In the genomic region with DNA sequence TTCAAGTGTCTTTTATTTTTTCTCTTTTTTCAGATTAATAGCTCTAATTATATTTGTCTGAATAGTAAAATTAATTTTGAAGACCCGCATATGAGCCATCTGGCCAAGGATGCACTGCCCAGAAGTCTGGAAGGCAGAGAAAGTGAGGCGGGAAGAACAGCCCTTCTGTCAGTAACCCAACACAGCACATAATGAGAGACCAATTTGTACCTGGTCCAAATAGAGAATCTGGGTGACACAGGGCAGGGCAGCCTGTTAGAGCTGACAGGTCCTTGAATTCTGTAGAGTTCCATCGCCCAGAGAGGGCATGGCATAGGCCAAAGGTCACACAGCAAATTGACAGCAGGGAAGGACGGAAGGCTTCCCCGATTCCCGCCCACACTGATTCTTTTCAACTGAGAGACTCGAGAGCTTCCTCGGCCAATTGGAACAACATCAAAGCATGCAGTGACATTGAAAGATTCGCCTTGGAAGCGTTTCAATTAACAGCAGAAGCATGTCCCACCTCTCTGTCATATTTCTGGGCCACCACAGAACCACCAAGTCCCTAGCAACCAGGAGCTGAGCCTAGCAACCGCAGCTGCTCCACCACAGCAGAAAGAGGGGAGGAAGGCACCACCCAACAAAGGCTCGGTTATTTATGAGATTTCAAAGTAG, we compare ENCODE assay signal across 9 mouse cellular contexts. TPM values are rescaled to one million over a fixed set of nuclear protein-coding genes. Genes with fewer than 3 reads are reported as not detected.
DNase-seq lines count a peak whose midpoint lies in the region; ATAC-seq lines count a peak whose summit lies in the region.
"Had no signal": no experiment of that assay in that cellular context is flagged by ENCODE, and none has a peak within 500 bp of the region (broad histone marks: within the 10 kb centered on the region; RNA-seq: fewer than 3 reads in every experiment).

No protein-coding gene starts in this region.

- H3K4me3 ChIP-seq in hindbrain, embryonic 10.5 days = no peak overlapping the region
- no peak overlapping the region for H3K4me3 ChIP-seq in hindbrain, embryonic 11.5 days (ENCODE audit: low read depth, low read length)

- peaks cover 75% of the 10 kb centered on the region for H3K27me3 ChIP-seq in hindbrain, embryonic 10.5 days (ENCODE audit: insufficient read depth, poor library complexity, severe bottlenecking)
- H3K27me3 ChIP-seq in hindbrain, embryonic 11.5 days (ENCODE audit: control insufficient read depth, insufficient read depth, low read length) = peaks cover 27% of the 10 kb centered on the region

- H3K27ac ChIP-seq in hindbrain, embryonic 10.5 days = no peak overlapping the region
- no peak overlapping the region for H3K27ac ChIP-seq in hindbrain, embryonic 11.5 days (ENCODE audit: low read depth, low read length)
- H3K27ac ChIP-seq: macrophage had no signal

- peak; percentile 64 for DNase-seq in hindbrain, embryonic 10.5 days (ENCODE audit: low spot score)
- DNase-seq in hindbrain, embryonic 11.5 days (ENCODE audit: low spot score) = no peak
- DNase-seq in adrenal gland, adult 8-10 months = peak; percentile 70
- DNase-seq in kidney, adult 18-20 months = peak; percentile 29
- peak; percentile 14 for DNase-seq in lung, postnatal 25 days (ENCODE audit: low spot score)
- DNase-seq in gastrocnemius, adult 8-10 months (ENCODE audit: low spot score in 2 of 2) = no peak
- no peak for DNase-seq in ovary, postnatal 10 days (ENCODE audit: low spot score)

- no peaks in the 10 kb centered on the region for H3K9me3 ChIP-seq in hindbrain, embryonic 10.5 days
- no peaks in the 10 kb centered on the region for H3K9me3 ChIP-seq in hindbrain, embryonic 11.5 days (ENCODE audit: control insufficient read depth, low read length)

- WGBS in hindbrain, embryonic 10.5 days = 29% methylated on average over 12 of the region's 12 CpGs
- WGBS in hindbrain, embryonic 11.5 days = 35% methylated on average over 12 of the region's 12 CpGs

- no peak for ATAC-seq in hindbrain, embryonic 11.5 days (ENCODE audit: low FRiP score)
- ATAC-seq in erythroid progenitor cell, adult 5-6 weeks (replicated peaks; ENCODE audit: low FRiP score, poor library complexity, severe bottlenecking) = no peak

- peaks cover 35% of the 10 kb centered on the region for H3K4me1 ChIP-seq in hindbrain, embryonic 10.5 days (replicated peaks)
- H3K4me1 ChIP-seq in hindbrain, embryonic 11.5 days (replicated peaks; ENCODE audit: control insufficient read depth, insufficient read depth, low read length) = no peaks in the 10 kb centered on the region

- no peaks in the 10 kb centered on the region for H3K36me3 ChIP-seq in hindbrain, embryonic 10.5 days
- no peaks in the 10 kb centered on the region for H3K36me3 ChIP-seq in hindbrain, embryonic 11.5 days (ENCODE audit: control insufficient read depth, insufficient read depth, low read length)

- H3K4me2 ChIP-seq in hindbrain, embryonic 11.5 days (replicated peaks; ENCODE audit: low read depth, low read length) = no peak overlapping the region

- H3K9ac ChIP-seq in hindbrain, embryonic 11.5 days (ENCODE audit: low read depth, low read length) = no peak overlapping the region

RNA-seq across cellular contexts. Expression of a gene that starts 36.7 kb away (rescaled TPM):
- 0.30 and 0.65 TPM in 2 replicates for polyA plus RNA-seq in hindbrain, embryonic 10.5 days (2016; fragmentation: Nextera tagmentation; extraction: Ambion mirVana)
- polyA plus RNA-seq in hindbrain, embryonic 11.5 days (2014; fragmentation: Nextera tagmentation; extraction: Ambion mirVana) = 0.60 and 0.68 TPM in 2 replicates
- total RNA-seq in adrenal gland, adult 8-10 months (2022) = under 1 TPM in 3 of 4 experiments, not detected in 1; 0.10 to 0.22 (median 0.11) TPM
- 100 to 1,000 TPM; 340 to 389 (median 350) TPM for total RNA-seq in gastrocnemius, adult 8-10 months (2022)
- total RNA-seq in erythroid progenitor cell, adult 5-6 weeks (2015; ENCODE audit: low replicate concordance) = 1.3 TPM in 1 of 2 replicates, not detected in the other
- 0.08 and 0.26 TPM in 2 replicates for total RNA-seq in erythroid progenitor cell, adult 5-6 weeks (2017; ENCODE audit: low replicate concordance)

Comparison
In these comparisons a context has a peak if more than half of its experiments do, and no peak if none do; other contexts are left out.
1. DNase-seq: peak in hindbrain, embryonic 10.5 days (single experiment), adrenal gland, adult 8-10 months (single experiment), kidney, adult 18-20 months (single experiment) and lung, postnatal 25 days (single experiment); none in hindbrain, embryonic 11.5 days (single experiment), gastrocnemius, adult 8-10 months (0 of 2) and ovary, postnatal 10 days (single experiment).
2. RNA of a gene that starts 36.7 kb away (total RNA-seq): 340 to 389 TPM in gastrocnemius, adult 8-10 months; 0.08 to 1.3 TPM in erythroid progenitor cell, adult 5-6 weeks and 0.10 to 0.22 TPM in adrenal gland, adult 8-10 months; every median in the first group is over 100 times any median in the second.